Mouse (Mus musculus) mouse embryonic stem cell (cell line): ENCODE results near the gene Akap8.

Source experiments
- in situ Hi-C, 2 experiments: fragments of 300-500 bp; cut with MboI; formaldehyde crosslinking; loops; 1 replicate in 1 of 2; 3 replicates in 1 of 2; pipeline ENCODE4 v1.14.3; 2019 to 2020; ENCODE audit warnings: low sequenced_read_pairs in 2 of 2, low pct_unique_long_range_greater_than_20kb in 1 of 2, mixed read lengths in 1 of 2; ENCODE audit not compliant: unreplicated experiment in 1 of 2

Gene Akap8

GRCm38 (mm10) chr17:32298125-32298524 lies 22.9 kb downstream of the Akap8 start:
- in situ Hi-C loops, result no loop called here

GRCm38 (mm10) chr17:32295901-32296300 lies 25.1 kb downstream of the Akap8 start:
- in situ Hi-C loops, result no loop called here

- in situ Hi-C loops, result no loop called here
These were observed 25.9 kb downstream of the Akap8 start for GRCm38 (mm10) chr17:32295160-32295559.

GRCm38 (mm10) chr17:32285138-32285670 lies 35.8 kb downstream of the Akap8 start:
- in situ Hi-C loops, result no loop called here

- in situ Hi-C loops, result no loop called here
These were observed 36.5 kb downstream of the Akap8 start, which contains the start of gene Brd4 for GRCm38 (mm10) chr17:32284262-32285137. Gene Brd4, minus strand, starts transcription at chr17:32284722.

- in situ Hi-C loops, result no loop called here
These were observed 37.2 kb downstream of the Akap8 start for GRCm38 (mm10) chr17:32283771-32284221.

GRCm38 (mm10) chr17:32283341-32283740 lies 37.7 kb downstream of the Akap8 start:
- in situ Hi-C loops, result no loop called here

GRCm38 (mm10) chr17:32281611-32282310 lies 39.3 kb downstream of the Akap8 start:
- in situ Hi-C loops, result no loop called here

- in situ Hi-C loops, result no loop called here
These were observed 39.9 kb downstream of the Akap8 start for GRCm38 (mm10) chr17:32281126-32281525.

GRCm38 (mm10) chr17:32280575-32280974 lies 40.5 kb downstream of the Akap8 start:
- in situ Hi-C loops, result no loop called here

- in situ Hi-C loops, result no loop called here
These were observed 43.8 kb downstream of the Akap8 start for GRCm38 (mm10) chr17:32277201-32277600.

GRCm38 (mm10) chr17:32275568-32275967 lies 45.5 kb downstream of the Akap8 start:
- in situ Hi-C loops, result no loop called here

GRCm38 (mm10) chr17:32269151-32269550 lies 51.9 kb downstream of the Akap8 start:
- in situ Hi-C loops, result no loop called here

GRCm38 (mm10) chr17:32268540-32268960 lies 52.5 kb downstream of the Akap8 start:
- in situ Hi-C loops, result no loop called here

- in situ Hi-C loops, result no loop called here
These were observed 52.9 kb downstream of the Akap8 start for GRCm38 (mm10) chr17:32268096-32268495.

GRCm38 (mm10) chr17:32267617-32268016 lies 53.4 kb downstream of the Akap8 start:
- in situ Hi-C loops, result no loop called here

GRCm38 (mm10) chr17:32263672-32264071 lies 57.4 kb downstream of the Akap8 start:
- in situ Hi-C loops, result no loop called here

- in situ Hi-C loops, result no loop called here
These were observed 58.0 kb downstream of the Akap8 start for GRCm38 (mm10) chr17:32262831-32263559.

- in situ Hi-C loops, result no loop called here
These were observed 62.2 kb downstream of the Akap8 start for GRCm38 (mm10) chr17:32258869-32259268.
